Mouse (Mus musculus) liver, postnatal 0 days (tissue): ENCODE data around the gene Utp15. TPM values are rescaled to one million over a fixed set of nuclear protein-coding genes. Genes with fewer than 3 reads are reported as not detected.
A peak's percentile ranks its signal among the peaks of the same experiment; 100 is the strongest.

Source experiments
- ATAC-seq: fragments of 200-750 bp; cut with Nextera tagmentation; 2 replicates; pipeline ENCODE4 v1.8.0; 2017; ENCODE audit warnings: mild to moderate bottlenecking, moderate library complexity
- DNase-seq: peaks from one replicate; pipeline ENCODE4 v3.0.0-alpha.2; 2016
- H3K27ac ChIP-seq: fragments of 300-500 bp; sonication (generic); 2 replicates; pipeline ENCODE4 v1.5.1; 2014; ENCODE audit warnings: antibody characterized with exemption, moderate library complexity, mild to moderate bottlenecking, low read depth
- H3K27me3 ChIP-seq: fragments of 300-500 bp; sonication (generic); 2 replicates; pipeline ENCODE4 v1.6.1; 2014; ENCODE audit warnings: low read length, control low read depth, mixed read lengths; ENCODE audit not compliant: insufficient read depth
- H3K36me3 ChIP-seq: fragments of 300-500 bp; sonication (generic); replicated peaks from 2 replicates; pipeline ENCODE4 v1.6.1; 2014; ENCODE audit warnings: mild to moderate bottlenecking, control low read depth, low read length, moderate library complexity, mixed read lengths; ENCODE audit not compliant: insufficient read depth
- H3K4me1 ChIP-seq: fragments of 300-500 bp; sonication (generic); 2 replicates; pipeline ENCODE4 v1.6.1; 2014; ENCODE audit warnings: antibody characterized with exemption, mild to moderate bottlenecking, control low read depth; ENCODE audit not compliant: insufficient read depth
- H3K4me2 ChIP-seq: fragments of 300-500 bp; sonication (generic); 2 replicates; pipeline ENCODE4 v1.6.1; 2014; ENCODE audit warnings: low read depth, mild to moderate bottlenecking, low read length, moderate library complexity, mixed read lengths
- H3K4me3 ChIP-seq: fragments of 300-500 bp; sonication (generic); 2 replicates; pipeline ENCODE4 v1.5.1; 2014; ENCODE audit warnings: low read depth, low read length
- H3K9ac ChIP-seq: fragments of 300-500 bp; sonication (generic); replicated peaks from 2 replicates; pipeline ENCODE4 v1.6.1; 2014; ENCODE audit warnings: mild to moderate bottlenecking, moderate library complexity
- H3K9me3 ChIP-seq: fragments of 300-500 bp; sonication (generic); 2 replicates; pipeline ENCODE4 v1.6.1; 2016; ENCODE audit warnings: mild to moderate bottlenecking, control low read depth, low read length, mixed read lengths
- CTCF ChIP-seq: sonication (generic); IDR thresholded peaks from 2 replicates; pipeline ENCODE4 v1.5.1; 2016; ENCODE audit warnings: antibody characterized with exemption, low read depth
- EP300 ChIP-seq: IDR thresholded peaks from 2 replicates; pipeline ENCODE4 v1.6.1; 2016; ENCODE audit warnings: antibody characterized with exemption, low read depth, mild to moderate bottlenecking
- WGBS: fragments of 180-500 bp; shearing (Covaris S2); extraction: QIAGEN DNeasy Blood & Tissue Kit; methylation state at CpG from one replicate; pipeline ENCODE4 v1.1.7; 2014; ENCODE audit not compliant: insufficient replicate concordance; 5-methylcytosine and 5-hydroxymethylcytosine counted together
- polyA plus RNA-seq: library from polyadenylated mRNA; unstranded; fragments of >200 nt; fragmentation: Nextera tagmentation; extraction: Ambion mirVana; gene quantifications from 2 replicates; pipeline ENCODE4 v1.2.1, GENCODE M21; 2015

Gene Utp15
- polyA plus RNA-seq, 1 experiment from 2014 or later, result 7.5 TPM

DNA sequence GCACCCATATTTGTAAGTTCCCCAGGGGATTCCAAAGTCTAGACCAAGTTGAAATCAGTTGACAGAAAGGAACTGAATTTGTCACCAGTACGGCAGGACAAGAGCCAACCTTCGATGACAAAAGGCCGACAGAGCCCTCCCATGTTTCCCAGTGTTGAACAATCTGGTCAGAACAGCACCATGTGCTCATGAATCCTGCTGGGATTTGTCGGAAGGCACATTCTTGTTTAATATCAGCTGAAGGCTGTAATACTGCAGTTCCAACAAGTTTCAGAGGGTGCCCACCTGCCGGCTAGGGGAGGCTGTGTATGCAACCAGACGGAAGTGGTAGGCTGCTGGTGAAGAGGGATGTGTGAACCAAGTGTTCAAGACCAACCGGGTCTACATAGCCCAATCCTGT is 52.7 kb downstream of the Utp15 start:
- ATAC-seq (no peak), DNase-seq (no peak)
- H3K9ac ChIP-seq, result no peak overlapping the region
- 79% methylated on average over 7 of the region's 7 CpGs for WGBS
- TF ChIP-seq CTCF (no peak), EP300 (no peak)
- no peaks in the 10 kb centered on the region for H3K9me3 ChIP-seq
- H3K27me3 ChIP-seq, result peaks cover 18% of the 10 kb centered on the region; the same call in 1 of the 2 replicates
- no peak overlapping the region for H3K27ac ChIP-seq
- H3K36me3 ChIP-seq, result no peaks in the 10 kb centered on the region
- no peak overlapping the region for H3K4me3 ChIP-seq
- H3K4me1 ChIP-seq, result peaks cover 4% of the 10 kb centered on the region
- no peak overlapping the region for H3K4me2 ChIP-seq

DNA sequence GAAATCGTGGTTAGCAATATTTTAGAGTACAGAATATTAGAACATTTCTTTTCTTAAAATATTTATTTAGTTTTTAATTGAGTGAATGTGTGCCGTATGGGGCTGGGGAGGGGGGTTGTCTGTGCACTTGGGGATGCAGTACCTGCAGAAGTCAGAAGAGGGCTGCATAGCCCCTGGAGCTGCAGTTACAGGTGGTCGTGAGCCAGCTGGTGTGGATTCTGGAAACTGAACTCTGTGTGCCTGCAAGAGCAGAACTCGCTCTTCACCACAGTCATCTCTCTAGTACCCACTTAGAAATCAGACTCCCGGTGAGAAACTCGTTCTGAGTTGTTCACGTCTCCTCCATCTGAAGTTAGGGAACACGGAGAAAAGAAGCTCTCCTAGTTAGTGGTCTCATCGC is 54.0 kb downstream of the Utp15 start:
- TF ChIP-seq CTCF, result peak; percentile 21; the same call in 1 of the 2 replicates
- TF ChIP-seq EP300, result no peak
- no peak overlapping the region for H3K9ac ChIP-seq

GRCm38 (mm10) chr13:98206546-98206870 is 56.3 kb downstream of the Utp15 start:
- Histone ChIP-seq H3K4me1 (peaks cover 4% of the 10 kb centered on the region), H3K36me3 (no peaks in the 10 kb centered on the region), H3K9ac (peak overlapping the region; percentile 38), H3K4me2 (peak overlapping the region; percentile 94), H3K27ac (no peak overlapping the region), H3K9me3 (0 out of 2 replicates have a peak, but pooled peaks cover 3% of the 10 kb centered on the region), H3K4me3 (peak overlapping the region; percentile 57), H3K27me3 (peaks cover 26% of the 10 kb centered on the region)
- ATAC-seq, result no peak
- 4% methylated on average over 12 of the region's 13 CpGs for WGBS
- no peak for DNase-seq
- TF ChIP-seq EP300 (no peak), CTCF (no peak)

More for the DNA sequence above, 54.0 kb downstream of the Utp15 start:
- 42% methylated on average over 9 of the region's 9 CpGs for WGBS
- H3K9me3 ChIP-seq, result no peaks in the 10 kb centered on the region
- ATAC-seq (no peak), DNase-seq (no peak)
- no peak overlapping the region for H3K4me3 ChIP-seq
- peaks cover 26% of the 10 kb centered on the region for H3K27me3 ChIP-seq
- no peak overlapping the region for H3K4me2 ChIP-seq
- no peaks in the 10 kb centered on the region for H3K36me3 ChIP-seq
- H3K27ac ChIP-seq, result no peak overlapping the region
- H3K4me1 ChIP-seq, result peaks cover 4% of the 10 kb centered on the region

DNA sequence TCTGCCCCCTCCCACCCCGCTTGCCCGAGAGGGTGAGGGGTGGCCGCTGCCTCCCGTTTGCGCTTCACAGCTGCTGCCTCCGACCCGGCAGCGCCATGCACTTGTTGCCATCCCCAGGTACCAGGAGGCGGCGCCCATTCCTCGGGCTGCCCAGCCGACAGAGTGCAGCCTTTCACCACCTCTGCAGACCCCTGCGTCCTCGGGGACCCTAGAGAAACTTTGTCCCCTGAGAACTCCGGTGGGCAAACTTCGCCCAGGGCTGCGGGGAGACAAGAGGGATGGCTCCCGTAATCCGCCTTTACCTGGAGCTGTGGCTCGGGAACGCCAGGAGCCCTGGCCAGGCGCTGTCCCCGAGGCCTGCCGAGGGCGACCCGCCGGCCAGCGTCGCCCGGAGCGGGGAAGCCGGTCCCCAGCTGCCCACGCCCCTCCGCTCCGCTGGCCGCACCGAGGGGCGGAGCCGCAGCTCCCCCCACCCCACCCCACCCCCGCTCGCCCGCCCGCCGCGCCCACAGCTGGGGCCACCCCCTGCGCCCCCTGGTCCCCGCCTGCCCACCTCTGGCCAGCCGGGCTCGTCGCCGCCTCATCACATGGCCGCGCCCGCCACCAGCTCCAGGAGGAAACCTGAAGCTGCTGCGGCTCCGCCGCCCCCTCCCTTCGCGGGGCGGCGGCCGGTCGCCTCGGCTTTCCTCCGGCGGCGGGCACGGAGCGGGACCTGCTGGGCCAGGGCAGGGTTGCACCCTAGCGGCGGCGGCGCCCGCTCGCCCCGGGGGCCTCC is 56.9 kb downstream of the Utp15 start, which contains the start of gene Arhgef28:
Arhgef28 (minus strand) TSS at position 669 of the 775 bp plus-strand sequence.
- Histone ChIP-seq H3K9me3 (0 out of 2 replicates have a peak, but pooled peaks cover 3% of the 10 kb centered on the region), H3K27me3 (peaks cover 26% of the 10 kb centered on the region), H3K4me1 (peaks cover 4% of the 10 kb centered on the region), H3K27ac (no peak within 1 kb of the TSS), H3K4me3 (peak within 1 kb of the TSS; percentile 57), H3K4me2 (peak within 1 kb of the TSS; percentile 94), H3K36me3 (no peaks in the 10 kb centered on the region), H3K9ac (peak within 1 kb of the TSS; percentile 38)
- ATAC-seq (peak; percentile 67), DNase-seq (peak; percentile 63)
- TF ChIP-seq CTCF, result peak; percentile 59
- TF ChIP-seq EP300, result no peak
- WGBS, result under 1% methylated on average over 32 of the region's 76 CpGs

- TF ChIP-seq CTCF (no peak), EP300 (no peak)
- Histone ChIP-seq H3K27ac (no peak overlapping the region), H3K9ac (no peak overlapping the region), H3K27me3 (peaks cover 26% of the 10 kb centered on the region), H3K4me3 (no peak overlapping the region), H3K4me1 (peaks cover 4% of the 10 kb centered on the region), H3K9me3 (0 out of 2 replicates have a peak, but pooled peaks cover 3% of the 10 kb centered on the region), H3K36me3 (no peaks in the 10 kb centered on the region), H3K4me2 (no peak overlapping the region)
- DNase-seq (no peak), ATAC-seq (no peak)
- WGBS, result 50% methylated on average over 8 of the region's 8 CpGs
Observed at GRCm38 (mm10) chr13:98205111-98205510, 57.7 kb downstream of the Utp15 start.

DNA sequence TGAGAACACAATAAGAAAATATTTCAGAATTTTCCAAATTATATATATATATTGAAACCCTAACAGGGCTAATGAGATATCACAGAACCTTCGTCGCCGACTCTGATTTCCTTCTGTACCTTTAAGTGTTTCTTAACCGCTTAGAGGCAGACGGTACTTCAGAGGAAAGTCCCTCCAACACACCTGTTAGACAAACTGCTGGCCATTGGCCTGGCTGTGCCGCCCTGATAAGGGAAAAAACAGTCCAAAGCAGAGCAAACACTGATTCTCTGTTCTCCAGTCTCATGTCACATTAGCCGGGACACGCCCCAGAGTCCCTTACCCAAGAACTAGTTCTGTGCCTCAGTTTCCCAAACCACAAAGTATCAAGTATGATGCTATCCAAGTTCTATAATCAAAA is 58.5 kb downstream of the Utp15 start:
- TF ChIP-seq EP300 (no peak), CTCF (no peak)
- peaks cover 26% of the 10 kb centered on the region for H3K27me3 ChIP-seq
- 0 out of 2 replicates have a peak, but pooled peaks cover 3% of the 10 kb centered on the region for H3K9me3 ChIP-seq
- no peak for DNase-seq
- H3K9ac ChIP-seq, result no peak overlapping the region
- H3K27ac ChIP-seq, result no peak overlapping the region
- no peak overlapping the region for H3K4me3 ChIP-seq
- WGBS, result 70% methylated on average over 8 of the region's 8 CpGs
- no peak for ATAC-seq
- H3K36me3 ChIP-seq, result no peaks in the 10 kb centered on the region
- H3K4me1 ChIP-seq, result peaks cover 4% of the 10 kb centered on the region
- no peak overlapping the region for H3K4me2 ChIP-seq
